Mouse (Mus musculus) effector memory CD4-positive, alpha-beta T cell, adult 5 months (primary cell): ENCODE results near the gene Duxbl2. TPM values are rescaled to one million over a fixed set of nuclear protein-coding genes. Genes with fewer than 3 reads are reported as not detected.

Experiments
- polyA plus RNA-seq: library from polyadenylated mRNA; unstranded; fragments of 100-300 nt; shearing (Covaris generic); gene quantifications from one replicate; pipeline ENCODE4 v1.2.1, GENCODE M21; 2017

Duxbl2 gene
- polyA plus RNA-seq = not detected

DNA sequence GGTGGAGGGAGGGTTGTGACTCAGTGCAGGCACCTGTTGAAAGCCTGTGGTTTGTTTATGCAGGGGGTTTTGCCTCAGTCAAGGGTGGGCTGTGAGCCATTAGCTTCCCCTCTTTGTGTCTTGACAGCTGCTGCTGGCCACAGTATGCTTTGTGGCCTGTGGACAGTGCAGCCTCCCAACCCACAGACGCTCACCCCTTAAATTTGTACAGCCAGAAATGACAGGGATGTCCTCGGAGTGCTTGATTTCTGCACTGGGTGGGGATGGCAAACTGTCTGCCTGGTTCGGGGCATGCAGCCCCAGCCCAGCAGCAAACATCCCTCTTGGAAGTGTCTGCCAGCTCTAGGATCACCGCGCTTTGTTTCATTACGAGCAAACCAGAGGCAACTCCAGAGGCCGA is at the start of gene Duxbl2:
Gene Duxbl2, plus strand, starts transcription at position 200 of the 400 bp plus-strand sequence.

DNA sequence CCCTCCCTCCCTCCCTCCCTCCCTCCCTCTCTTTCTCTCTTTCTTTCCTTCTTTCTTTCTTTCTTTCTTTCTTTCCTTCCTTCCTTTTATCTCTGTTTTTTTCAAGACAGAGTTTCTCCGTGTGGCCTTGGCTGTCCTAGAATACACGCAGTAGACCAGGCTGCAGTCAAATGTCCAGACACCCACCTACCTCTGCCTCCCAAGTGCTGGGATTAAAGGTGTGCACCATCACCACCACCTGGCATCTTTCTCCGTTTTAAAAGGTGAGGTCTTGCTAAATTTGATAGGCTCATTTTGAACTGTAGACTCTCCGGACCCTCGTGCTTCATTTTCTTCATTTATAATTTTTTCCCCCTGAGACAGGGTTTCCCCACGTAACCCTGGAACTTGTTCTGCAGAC is 36.9 kb upstream of the Duxbl2 start, which contains the start of gene Cphx2:
Gene Cphx2, plus strand, starts transcription at position 301 of the 400 bp plus-strand sequence.

DNA sequence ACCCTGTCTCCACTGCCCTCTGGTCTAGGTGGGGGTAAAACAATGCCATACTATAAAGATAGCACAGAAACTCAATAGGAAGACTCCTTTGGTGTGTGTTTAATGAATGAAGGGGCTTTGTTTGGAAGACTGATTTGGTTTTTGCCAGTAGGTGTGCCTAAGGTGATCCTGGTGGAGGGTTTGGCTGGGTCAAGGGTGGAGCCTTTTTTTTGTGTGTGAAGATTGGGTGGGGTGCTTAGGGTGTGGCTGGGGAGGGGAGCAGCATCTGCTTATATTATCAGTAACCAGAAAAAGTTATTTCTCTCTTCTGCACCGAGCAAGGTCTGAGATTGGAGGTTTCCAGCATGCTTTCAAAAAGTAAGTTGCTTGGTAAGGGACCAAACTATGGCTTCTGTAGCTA is 36.2 kb upstream of the Duxbl2 start, which contains the start of gene Cphx3:
Gene Cphx3, plus strand, starts transcription at position 301 of the 400 bp plus-strand sequence.

Other genes with a start within 250 kb of the Duxbl2 start
- not detected for gene Plac9a, start 215.2 kb upstream of the Duxbl2 start, polyA plus RNA-seq
- 0.96 TPM for gene Tmem254a, start 190.7 kb upstream of the Duxbl2 start, polyA plus RNA-seq
- not detected for gene Cphx1, start 180.0 kb upstream of the Duxbl2 start, polyA plus RNA-seq
- not detected for gene Duxbl1, start 139.8 kb upstream of the Duxbl2 start, polyA plus RNA-seq
- gene Gm9780, start 75.6 kb upstream of the Duxbl2 start, polyA plus RNA-seq = not detected
- gene Tmem254c, start 51.0 kb upstream of the Duxbl2 start, polyA plus RNA-seq = 27.0 TPM
- not detected for gene Cphx2, start 36.8 kb upstream of the Duxbl2 start, polyA plus RNA-seq
- gene Cphx3, start 36.1 kb upstream of the Duxbl2 start, polyA plus RNA-seq = not detected
- not detected for gene Plac9b, start 64.1 kb downstream of the Duxbl2 start, polyA plus RNA-seq
- 3.7 TPM for gene Tmem254b, start 88.7 kb downstream of the Duxbl2 start, polyA plus RNA-seq
- gene Duxbl3, start 139.6 kb downstream of the Duxbl2 start, polyA plus RNA-seq = not detected